Mouse (Mus musculus) olfactory bulb, adult 2 months (tissue): ENCODE data around the gene Arid3b.

Experiments
- CTCF ChIP-seq: fragments of 200-500 bp; IDR thresholded peaks from 2 replicates; pipeline ENCODE4 v1.5.1; 2012; ENCODE audit warnings: low read depth, mild to moderate bottlenecking, low read length, moderate library complexity; ENCODE audit not compliant: insufficient read depth
- POLR2A ChIP-seq: fragments of 200-500 bp; IDR thresholded peaks from 2 replicates; pipeline ENCODE4 v1.6.1; 2012; ENCODE audit warnings: mild to moderate bottlenecking, low read depth, low read length, moderate library complexity; ENCODE audit not compliant: insufficient read depth

DNA sequence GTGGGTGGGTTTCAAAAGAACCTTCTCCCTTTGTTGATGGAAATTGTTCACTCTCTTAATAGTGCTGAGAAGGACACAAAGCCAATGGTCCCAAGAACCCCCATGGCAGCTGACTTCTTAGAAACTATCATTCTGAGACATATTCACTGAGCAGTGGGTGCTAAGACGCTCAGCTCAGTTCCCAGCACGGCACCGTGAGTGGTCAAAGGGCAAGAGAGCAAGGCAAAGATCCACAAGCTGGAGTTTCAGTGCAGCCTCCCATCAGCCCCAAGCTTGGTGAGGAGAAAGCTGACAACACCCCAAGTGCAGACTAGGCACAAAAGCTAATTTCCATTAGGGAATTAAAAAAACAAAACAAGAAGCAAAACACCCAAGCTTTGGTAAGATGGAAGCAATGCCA lies 25.9 kb downstream of the Arid3b start:
- TF ChIP-seq CTCF (no peak), POLR2A (no peak)
